Mouse (Mus musculus): Measurements from ENCODE around the gene Wdfy3.

DNA sequence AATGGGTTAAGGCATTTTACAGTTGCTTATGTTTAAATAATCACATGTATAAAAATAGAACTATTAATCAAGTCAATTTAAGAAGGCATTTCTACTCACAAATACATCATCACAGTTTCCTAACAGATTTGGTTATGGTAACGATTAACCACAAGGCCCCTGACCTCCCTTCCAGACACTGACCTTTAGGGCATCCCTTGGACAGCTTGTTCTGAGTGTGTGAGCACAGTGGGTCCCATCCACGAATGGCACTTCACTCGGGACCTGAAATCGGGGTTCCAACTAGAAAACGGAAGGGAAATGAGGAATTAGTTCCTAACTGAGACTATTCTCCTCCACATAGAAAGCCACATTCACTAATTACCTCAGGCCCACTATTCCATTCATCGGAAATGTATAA lies 60.1 kb downstream of the Wdfy3 start:
- TF ChIP-seq CTCF (IDR thresholded peaks at IDR 0.05; ENCODE audit: insufficient read depth, low read length) (no peak), POLR2A (IDR thresholded peaks at IDR 0.05; ENCODE audit: borderline replicate concordance, extremely low read depth, low read depth, low read length) (no peak)

Data from lung, adult 2 months (tissue).